Mouse (Mus musculus): ENCODE results near the gene Bcar1.

The Bcar1 gene

DNA sequence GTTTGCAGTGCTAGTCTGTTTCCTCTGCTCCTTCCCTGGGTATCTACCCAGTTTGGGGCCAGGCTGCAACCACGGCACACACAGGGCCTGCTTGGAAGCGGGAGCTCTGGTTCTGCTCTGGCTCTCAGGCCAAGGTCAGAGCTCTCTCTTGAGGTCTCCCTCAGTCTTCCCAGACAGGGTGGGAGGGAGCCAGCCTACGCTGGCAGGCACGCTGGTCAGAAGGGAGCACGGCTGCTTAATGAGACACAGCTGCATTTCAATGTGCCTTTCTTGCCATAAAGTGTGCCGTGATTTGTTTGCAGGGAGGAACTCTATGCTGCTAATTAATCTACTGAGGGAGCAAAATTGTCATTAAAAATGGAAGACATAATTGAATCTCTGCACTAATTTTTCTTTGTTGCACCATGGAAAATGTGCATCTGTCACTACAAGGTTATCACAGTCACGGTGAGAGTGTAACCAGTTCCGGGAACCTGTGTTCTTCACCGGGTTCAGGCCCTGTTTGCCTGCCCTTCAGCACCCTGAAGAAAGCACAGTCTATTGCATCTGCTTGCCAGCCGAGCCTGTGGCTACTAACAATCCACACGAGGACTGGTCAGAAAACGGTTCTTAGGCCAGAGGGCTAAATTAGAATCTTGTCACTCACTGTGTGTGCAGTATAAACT, 26.3 kb upstream of the Bcar1 start:
- DNase-seq (ENCODE audit: low spot score), result no peak

- no peak for DNase-seq (ENCODE audit: low spot score)
Measured at GRCm38 (mm10) chr8:111769296-111769695, 25.7 kb upstream of the Bcar1 start.

GRCm38 (mm10) chr8:111768651-111769050, 25.0 kb upstream of the Bcar1 start:
- DNase-seq (ENCODE audit: low spot score), result no peak

- no peak for DNase-seq (ENCODE audit: low spot score)
Measured at GRCm38 (mm10) chr8:111765616-111766015, 22.0 kb upstream of the Bcar1 start.

DNA sequence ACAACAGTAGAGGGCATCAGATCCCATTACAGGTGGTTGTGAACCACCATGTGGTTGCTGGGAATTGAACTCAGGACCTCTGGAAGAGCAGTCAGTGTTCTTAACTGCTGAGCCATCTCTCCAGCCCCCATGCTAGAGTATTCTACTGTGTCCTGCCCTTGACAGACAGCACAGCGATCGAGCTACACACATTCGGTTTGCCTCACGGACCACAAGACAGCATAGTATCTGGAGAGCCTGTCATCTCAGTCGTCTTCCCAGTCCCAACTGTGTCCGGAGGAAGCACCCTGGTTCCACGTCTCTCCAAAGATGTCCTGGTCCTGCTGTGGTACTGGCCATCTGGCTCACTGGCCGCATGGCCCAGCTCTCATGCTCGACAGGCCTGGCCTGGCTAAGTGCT, 21.5 kb upstream of the Bcar1 start:
- DNase-seq (ENCODE audit: low spot score), result no peak

DNA sequence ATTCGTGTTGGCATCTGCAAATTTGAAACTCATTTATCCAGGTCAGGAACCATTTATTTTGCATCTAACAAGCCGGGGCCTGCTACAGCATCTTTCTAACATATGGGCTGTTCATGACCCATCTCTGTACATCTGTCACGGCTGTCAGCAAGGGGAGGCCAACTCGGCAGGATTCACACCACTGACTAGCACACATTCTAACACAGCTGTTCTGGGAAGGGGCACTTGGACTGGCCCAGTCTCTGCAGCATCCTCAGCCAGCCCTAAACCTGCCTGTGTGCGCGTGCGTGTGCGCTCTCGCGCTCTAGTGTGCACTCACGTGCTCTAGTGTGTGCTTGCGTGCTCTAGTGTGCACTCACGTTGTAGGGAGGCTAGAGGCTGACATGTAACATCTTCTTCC, 17.1 kb upstream of the Bcar1 start:
- no peak for DNase-seq (ENCODE audit: low spot score)

DNA sequence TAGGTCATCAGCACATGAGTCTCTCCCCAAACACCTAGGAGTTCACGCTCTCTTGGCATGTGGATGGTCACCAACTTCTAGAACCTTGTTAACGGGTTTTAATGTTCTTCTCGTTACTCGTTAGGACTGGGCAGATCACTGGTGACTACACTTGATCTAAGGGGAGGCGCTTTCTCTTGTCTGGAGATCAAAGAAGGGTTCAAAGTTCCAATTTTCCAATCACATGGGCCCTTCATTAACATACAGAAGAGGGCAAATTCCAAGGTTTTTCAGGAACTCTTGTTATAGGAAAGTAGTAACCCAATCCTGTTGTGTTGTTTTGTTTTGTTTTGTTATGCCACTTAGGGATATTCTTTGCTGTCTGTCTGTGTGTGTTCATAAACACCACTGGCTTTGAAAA, 15.2 kb upstream of the Bcar1 start:
- no peak for DNase-seq (ENCODE audit: low spot score)

DNA sequence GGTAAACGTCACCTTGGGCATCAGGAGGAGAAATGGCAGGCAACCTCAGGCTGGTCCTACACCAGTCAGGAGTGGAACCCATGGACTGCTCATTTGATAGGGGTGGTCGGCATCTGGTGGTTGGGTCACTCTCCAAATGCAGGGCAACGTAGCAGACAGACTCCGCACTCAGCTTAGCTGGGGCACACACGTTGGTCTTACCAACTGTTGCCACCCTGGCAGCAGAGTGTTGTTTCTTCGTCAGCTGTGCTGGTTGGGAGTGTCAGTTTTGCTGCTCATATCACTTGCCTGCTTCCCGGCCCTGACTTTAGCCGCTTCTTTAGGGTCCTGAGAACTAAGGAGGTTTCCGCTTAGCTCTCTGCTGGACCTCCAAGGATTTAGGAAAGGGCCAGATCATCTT, 14.0 kb upstream of the Bcar1 start:
- DNase-seq (ENCODE audit: low spot score), result no peak

DNA sequence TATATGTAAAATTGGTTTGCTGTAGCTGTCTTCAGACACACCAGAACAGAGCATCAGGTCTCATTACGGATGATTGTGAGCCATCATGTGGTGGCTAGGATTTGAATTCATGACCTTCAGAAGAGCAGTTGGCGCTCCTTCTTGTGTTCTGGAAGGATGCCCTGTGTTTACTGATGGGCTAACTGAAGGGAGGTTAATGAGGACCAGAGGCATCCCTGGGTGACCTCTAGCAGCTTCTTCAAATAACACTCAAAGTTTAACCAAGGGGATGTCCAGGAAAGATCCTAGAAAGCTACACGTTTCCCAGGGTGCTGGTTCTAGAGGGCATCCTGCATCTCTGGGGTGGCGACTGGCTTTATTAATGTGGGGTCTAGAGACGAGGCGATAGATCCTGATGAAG, 11.1 kb upstream of the Bcar1 start:
- no peak for DNase-seq (ENCODE audit: low spot score)

DNA sequence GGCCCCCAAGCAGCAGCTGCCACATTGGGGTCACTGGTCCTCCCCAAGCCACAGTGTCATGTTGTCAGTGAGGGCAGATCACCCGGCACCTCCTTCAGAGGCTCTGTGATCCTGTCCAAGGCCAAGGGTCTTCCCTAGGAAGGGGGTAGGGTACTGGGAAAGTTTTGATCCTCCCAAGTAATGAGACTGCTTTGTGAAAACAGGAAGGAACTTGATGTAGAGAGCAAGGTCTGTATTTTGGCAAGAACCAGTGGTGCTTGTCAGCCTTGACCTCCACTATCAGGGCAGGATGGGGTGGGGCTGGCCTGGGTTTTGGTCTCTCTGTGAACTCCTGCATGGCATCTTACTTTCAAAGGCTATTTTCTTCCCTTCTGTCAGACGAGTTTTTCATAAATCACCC, 10.5 kb upstream of the Bcar1 start:
- DNase-seq (ENCODE audit: low spot score), result no peak

DNA sequence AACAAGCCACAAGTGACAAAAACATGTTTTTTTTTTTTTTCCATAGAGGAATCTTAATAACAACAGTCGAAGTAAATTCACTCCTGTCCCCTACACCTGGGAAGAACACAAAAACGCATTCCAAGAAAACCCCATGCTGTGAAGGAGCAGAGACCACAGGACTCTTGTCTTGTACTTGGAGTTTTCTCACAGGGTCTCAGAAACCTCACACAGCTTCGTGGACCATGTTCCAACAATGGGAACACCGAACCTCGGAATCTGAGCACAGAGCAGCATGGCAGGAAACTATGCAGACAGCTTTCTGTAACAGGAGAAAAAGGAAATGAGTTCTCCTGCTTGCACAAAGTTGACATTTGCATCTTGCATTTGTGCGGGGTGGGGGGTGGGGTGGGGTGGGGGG, 5.2 kb upstream of the Bcar1 start:
- no peak for DNase-seq (ENCODE audit: low spot score)

DNA sequence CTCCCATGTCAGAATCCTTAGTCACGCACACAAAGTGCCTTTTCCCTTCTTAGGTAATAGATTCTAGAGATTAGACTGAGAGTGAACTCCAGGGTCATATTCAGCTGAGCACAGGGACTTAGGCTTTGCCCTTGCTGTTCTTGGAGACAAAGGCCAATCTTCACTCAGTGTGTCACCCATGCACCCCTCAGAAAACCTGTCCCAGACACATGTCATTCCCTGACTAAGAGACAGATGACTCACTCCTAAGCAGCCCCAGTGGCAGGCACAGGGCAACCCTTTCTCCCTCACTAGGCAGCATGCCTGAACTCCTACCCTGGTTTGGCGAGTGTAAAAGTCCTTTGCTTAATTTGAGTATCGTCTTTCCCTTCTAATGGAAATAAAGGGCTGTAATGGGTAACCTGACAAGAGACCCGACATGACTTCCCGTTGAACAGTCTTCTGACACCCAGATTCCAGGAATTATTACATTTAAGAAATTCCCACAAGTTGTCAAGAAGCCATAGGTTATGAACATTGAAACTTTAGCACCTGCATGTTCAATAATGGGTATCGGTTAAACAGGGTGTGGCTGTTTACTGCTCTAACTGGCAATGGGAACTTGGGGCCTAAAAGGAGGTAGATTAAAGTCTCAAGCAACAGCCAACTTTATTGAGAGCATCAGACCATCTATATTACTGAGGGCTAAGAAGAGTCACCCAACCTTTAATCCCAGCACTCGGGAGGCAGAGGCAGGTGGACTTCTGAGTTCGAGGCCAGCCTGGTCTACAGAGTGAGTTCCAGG, 4.4 kb upstream of the Bcar1 start:
- DNase-seq (ENCODE audit: low spot score), result no peak

- no peak for DNase-seq (ENCODE audit: low spot score)
Measured at GRCm38 (mm10) chr8:111746582-111747465, 3.2 kb upstream of the Bcar1 start.

GRCm38 (mm10) chr8:111745591-111746418, 2.2 kb upstream of the Bcar1 start:
- no peak for DNase-seq (ENCODE audit: low spot score)

DNA sequence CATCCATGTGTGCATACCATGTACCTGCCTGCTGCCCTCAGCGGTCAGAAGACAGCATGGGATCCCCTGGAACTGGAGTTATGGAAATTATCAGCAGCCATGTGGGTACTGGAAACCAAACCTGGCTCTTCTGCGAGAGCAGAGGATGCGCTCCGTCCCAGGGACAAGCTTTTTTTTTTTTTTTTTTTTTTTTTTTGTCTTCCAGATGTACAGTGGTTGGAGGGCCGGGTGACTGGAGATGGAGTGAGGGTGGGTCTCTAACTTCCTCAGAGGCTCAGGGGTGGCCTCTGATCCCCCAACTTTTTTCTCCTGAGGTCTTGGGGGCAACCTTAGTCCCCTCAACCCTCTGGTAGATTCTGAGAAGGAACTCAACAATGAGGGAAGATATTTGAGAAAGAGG, 1.5 kb upstream of the Bcar1 start:
- no peak for DNase-seq (ENCODE audit: low spot score)

- DNase-seq (ENCODE audit: low spot score), result no peak
Measured at GRCm38 (mm10) chr8:111743101-111743791, 363 bp downstream of the Bcar1 start.

- no peak for DNase-seq (ENCODE audit: low spot score)
Measured at GRCm38 (mm10) chr8:111742261-111743037, 1.2 kb downstream of the Bcar1 start.

DNA sequence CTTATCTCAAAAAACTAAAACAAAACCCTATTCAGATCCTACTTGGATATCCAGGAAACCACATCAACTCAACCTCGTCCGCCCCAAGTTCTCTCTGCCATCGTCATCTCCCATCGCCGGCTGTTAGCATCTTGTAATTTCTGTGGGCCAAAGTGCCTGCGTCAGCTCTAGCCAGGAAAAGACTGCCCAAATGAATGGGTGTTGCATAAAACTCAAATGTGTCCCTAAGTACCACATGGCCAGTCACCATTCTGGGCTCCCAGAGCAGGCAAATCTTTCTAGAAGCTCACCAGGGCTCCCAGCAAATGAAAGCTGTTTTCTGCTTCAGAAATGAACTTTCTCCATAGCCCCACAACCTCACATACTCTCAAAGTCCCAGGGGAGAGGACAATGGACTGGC, 2.1 kb downstream of the Bcar1 start:
- DNase-seq (ENCODE audit: low spot score), result no peak

GRCm38 (mm10) chr8:111740994-111741393, 2.6 kb downstream of the Bcar1 start:
- no peak for DNase-seq (ENCODE audit: low spot score)

DNA sequence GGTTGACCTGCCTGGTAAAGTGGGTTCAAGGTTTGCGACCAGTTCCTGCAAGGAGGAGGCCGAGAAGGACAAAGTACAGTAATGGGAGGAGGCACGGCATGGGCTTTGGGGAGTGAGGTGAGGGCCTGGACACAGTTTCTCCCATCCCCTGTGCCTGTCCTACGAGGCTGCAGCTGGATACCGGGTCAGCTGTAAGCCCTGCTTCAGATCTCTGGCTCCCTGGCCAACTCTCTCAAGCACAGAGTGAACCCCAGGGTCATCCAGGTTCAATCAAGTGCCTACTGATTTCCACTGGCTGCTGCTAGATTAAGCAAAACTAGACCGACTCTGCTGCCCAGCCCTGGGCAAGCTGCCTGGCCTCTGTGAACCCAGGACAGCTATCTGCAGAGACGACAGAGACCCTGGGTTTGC, 3.3 kb downstream of the Bcar1 start:
- no peak for DNase-seq (ENCODE audit: low spot score)

GRCm38 (mm10) chr8:111739604-111740003, 4.0 kb downstream of the Bcar1 start:
- no peak for DNase-seq (ENCODE audit: low spot score)

Data from urinary bladder, postnatal 10 days (tissue).